Mouse (Mus musculus) heart, embryonic 10.5 days (tissue): ENCODE data around the gene Arrdc5. TPM values are rescaled to one million over a fixed set of nuclear protein-coding genes. Genes with fewer than 3 reads are reported as not detected.

Experiments
- DNase-seq: peaks from one replicate; pipeline ENCODE4 v3.0.0-alpha.2; 2017; ENCODE audit warnings: low spot score
- H3K27ac ChIP-seq: fragments of 300-500 bp; sonication (generic); 2 replicates; pipeline ENCODE4 v1.5.1; 2016; ENCODE audit warnings: mild to moderate bottlenecking
- H3K27me3 ChIP-seq: fragments of 300-500 bp; sonication (generic); 2 replicates; pipeline ENCODE4 v1.6.1; 2016; ENCODE audit warnings: mild to moderate bottlenecking; ENCODE audit not compliant: poor library complexity, insufficient read depth, severe bottlenecking
- H3K36me3 ChIP-seq: fragments of 300-500 bp; sonication (generic); 2 replicates; pipeline ENCODE4 v1.6.1; 2016; ENCODE audit warnings: mild to moderate bottlenecking, moderate library complexity
- H3K4me1 ChIP-seq: fragments of 300-500 bp; sonication (generic); 2 replicates; pipeline ENCODE4 v1.6.1; 2016; ENCODE audit warnings: mild to moderate bottlenecking
- H3K4me3 ChIP-seq: fragments of 300-500 bp; sonication (generic); 2 replicates; pipeline ENCODE4 v1.5.1; 2016; ENCODE audit warnings: mild to moderate bottlenecking, moderate library complexity
- H3K9me3 ChIP-seq: fragments of 300-500 bp; sonication (generic); 2 replicates; pipeline ENCODE4 v1.6.1; 2016; ENCODE audit warnings: mild to moderate bottlenecking, moderate library complexity
- WGBS: fragments of 180-500 bp; shearing (Covaris S2); methylation state at CpG from one replicate; pipeline ENCODE4 v1.1.7; 2016; 5-methylcytosine and 5-hydroxymethylcytosine counted together
- polyA plus RNA-seq: library from polyadenylated mRNA; unstranded; fragments of >200 nt; fragmentation: Nextera tagmentation; extraction: Ambion mirVana; gene quantifications from 2 replicates; pipeline ENCODE4 v1.2.1, GENCODE M21; 2016

The Arrdc5 gene
- polyA plus RNA-seq, 1 experiment from 2014 or later: not detected

- H3K9me3 ChIP-seq: no peaks in the 10 kb centered on the region
- H3K27me3 ChIP-seq: no peaks in the 10 kb centered on the region
- H3K4me1 ChIP-seq: peaks cover 42% of the 10 kb centered on the region
- WGBS: 4% methylated on average over 57 of the region's 67 CpGs
- H3K4me3 ChIP-seq: peak overlapping the region; percentile 93
- peak overlapping the region; percentile 97 for H3K27ac ChIP-seq
- peaks cover 19% of the 10 kb centered on the region for H3K36me3 ChIP-seq
- DNase-seq: no peak
These were observed 26.4 kb upstream of the Arrdc5 start for GRCm38 (mm10) chr17:56326153-56327147.

DNA sequence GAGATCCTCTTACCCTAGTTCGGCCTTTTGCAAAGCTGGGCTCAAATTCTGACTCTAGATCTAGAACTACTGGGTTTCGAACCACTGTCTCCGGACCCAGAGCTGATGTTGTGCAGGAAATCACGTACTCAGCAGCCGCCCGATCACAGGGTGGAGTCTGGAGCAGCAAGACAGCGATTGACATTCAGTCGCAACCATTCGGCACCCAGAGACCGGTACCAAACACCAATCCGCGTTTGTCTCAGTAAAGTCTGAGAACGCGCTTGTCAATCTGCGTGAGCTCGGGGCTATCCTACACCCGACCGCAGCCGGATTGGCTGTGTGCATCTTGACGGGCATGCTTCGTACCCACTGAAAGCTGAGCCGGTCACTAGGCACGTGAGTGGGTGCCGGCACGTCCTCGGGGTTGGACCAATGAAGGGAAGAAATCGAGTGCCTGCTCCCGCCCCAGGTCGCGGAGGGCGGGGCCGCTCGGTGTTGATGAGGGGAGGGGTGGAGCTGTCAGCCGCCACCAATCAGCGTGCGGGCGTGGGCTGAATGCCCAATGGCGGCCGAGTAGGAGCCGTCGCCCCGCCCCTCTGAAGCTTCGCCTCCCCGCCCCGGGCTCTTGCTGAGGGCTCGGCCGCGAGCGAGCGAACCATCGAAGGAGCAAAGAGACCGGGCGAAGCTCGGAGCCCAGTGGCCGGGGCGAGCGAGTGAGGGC, 25.5 kb upstream of the Arrdc5 start, which contains the start of gene Kdm4b:
Gene Kdm4b, plus strand, starts transcription at position 613 of the 703 bp plus-strand sequence.
- DNase-seq: peak; percentile 100
- Histone ChIP-seq H3K27me3 (no peaks in the 10 kb centered on the region), H3K4me3 (peak within 1 kb of the TSS; percentile 93), H3K9me3 (no peaks in the 10 kb centered on the region), H3K4me1 (peaks cover 35% of the 10 kb centered on the region), H3K27ac (peak within 1 kb of the TSS; percentile 97), H3K36me3 (peaks cover 27% of the 10 kb centered on the region)
- under 1% methylated on average over 55 of the region's 57 CpGs for WGBS

DNA sequence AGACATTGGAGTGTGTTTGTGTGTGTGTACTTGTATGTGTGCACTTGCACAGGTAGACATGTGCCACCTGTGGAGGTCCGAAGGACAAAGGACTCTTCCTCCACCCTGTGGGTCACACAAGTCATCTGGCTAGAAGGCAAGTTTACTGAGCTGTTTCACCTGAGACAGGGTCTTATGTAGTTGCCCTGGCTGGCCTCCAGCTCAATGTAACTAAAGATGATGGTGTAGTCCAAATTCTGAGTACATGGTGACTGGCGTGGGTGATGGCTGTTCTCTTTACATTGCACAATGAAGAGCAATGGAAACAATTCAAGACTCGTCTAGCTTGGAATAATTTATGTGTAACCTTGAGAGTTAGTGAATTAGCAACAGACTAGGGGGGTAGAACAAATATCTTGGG, 24.3 kb upstream of the Arrdc5 start:
- H3K27me3 ChIP-seq: no peaks in the 10 kb centered on the region
- no peak overlapping the region for H3K27ac ChIP-seq
- peaks cover 25% of the 10 kb centered on the region for H3K4me1 ChIP-seq
- H3K4me3 ChIP-seq: no peak overlapping the region
- 80% methylated on average over 3 of the region's 3 CpGs for WGBS
- H3K9me3 ChIP-seq: no peaks in the 10 kb centered on the region
- DNase-seq: no peak
- peaks cover 39% of the 10 kb centered on the region for H3K36me3 ChIP-seq

DNA sequence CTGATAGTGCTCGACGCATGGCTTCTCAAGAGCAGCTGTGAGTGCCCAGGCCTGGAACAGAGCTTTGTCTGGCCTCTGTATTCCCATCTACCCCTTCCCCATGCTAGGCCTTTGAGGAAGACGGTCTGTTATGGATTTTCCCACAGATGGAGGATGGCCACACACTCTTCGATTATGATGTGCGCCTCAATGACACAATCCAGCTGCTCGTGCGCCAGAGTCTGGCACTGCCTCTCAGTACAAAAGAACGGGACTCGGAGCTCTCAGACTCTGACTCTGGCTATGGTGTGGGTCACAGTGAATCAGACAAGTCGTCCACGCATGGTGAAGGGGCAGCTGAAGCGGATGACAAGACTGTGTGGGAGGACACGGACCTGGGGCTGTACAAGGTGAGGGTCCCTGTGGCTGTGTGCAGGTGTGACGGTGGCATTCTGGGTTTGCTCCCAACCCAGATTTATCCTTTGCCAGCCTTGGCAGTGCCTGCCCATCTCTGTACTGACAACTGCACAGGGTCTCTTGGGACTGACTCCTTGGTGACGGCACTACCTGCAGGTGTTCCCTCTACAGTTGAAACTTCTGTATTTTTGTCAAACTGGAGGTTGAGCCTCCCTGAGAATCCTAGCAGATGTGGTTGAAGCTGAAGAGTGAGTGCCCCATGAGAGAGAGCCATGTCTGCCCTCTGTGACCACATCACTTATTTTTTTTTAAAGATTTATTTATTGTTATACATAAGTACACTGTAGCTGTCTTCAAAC, 9.3 kb upstream of the Arrdc5 start:
- peaks cover 94% of the 10 kb centered on the region for H3K36me3 ChIP-seq
- no peak overlapping the region for H3K27ac ChIP-seq
- H3K4me3 ChIP-seq: no peak overlapping the region
- WGBS: 93% methylated on average over 15 of the region's 15 CpGs
- no peak for DNase-seq
- H3K27me3 ChIP-seq: no peaks in the 10 kb centered on the region
- H3K4me1 ChIP-seq: peaks cover 35% of the 10 kb centered on the region
- H3K9me3 ChIP-seq: no peaks in the 10 kb centered on the region

DNA sequence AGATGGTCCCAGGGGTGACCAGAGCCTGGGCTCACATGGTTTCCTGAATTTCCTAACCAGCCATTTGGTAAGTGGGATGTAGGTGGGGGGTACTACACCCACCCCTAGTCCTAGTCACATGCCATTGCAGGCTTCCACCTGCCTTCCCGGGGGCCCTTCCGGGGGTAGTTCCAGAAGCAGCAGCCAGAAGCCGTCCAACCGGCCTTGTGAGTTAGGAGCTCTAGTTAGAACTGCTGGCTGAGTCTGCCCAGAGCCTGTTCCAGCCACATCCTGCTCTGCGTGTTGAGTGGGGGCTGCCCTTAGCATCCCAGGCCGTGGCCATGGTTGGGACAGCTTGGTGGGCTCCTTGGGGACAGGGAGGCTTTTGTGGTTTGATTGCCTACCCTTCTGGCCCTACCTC, 8.0 kb upstream of the Arrdc5 start:
- WGBS: 85% methylated on average over 6 of the region's 6 CpGs

DNA sequence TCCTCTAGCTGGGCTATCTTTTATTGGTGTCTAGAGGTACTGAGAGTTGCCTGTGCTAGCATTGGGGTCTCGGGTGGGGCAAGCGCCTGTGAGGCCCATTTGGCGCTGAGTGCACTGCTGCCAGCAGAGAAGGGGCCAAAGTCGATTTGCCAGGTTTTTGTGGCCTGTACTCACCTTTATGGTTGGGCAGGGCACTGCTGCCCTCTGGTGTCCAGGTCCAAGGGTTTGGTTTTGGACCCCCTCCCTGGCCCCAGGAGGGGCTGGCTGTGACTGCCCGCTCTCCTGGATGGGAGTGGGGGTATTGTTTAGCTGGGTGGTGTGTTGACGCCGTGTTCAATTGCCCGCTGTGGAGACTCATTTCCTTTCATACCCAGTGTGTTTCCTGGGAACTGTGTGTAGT, 5.7 kb upstream of the Arrdc5 start:
- H3K36me3 ChIP-seq: peaks cover 59% of the 10 kb centered on the region
- no peaks in the 10 kb centered on the region for H3K27me3 ChIP-seq
- H3K4me3 ChIP-seq: peak overlapping the region; percentile 82
- H3K27ac ChIP-seq: peak overlapping the region; percentile 88; the same call in 1 of the 2 replicates
- 74% methylated on average over 8 of the region's 8 CpGs for WGBS
- no peak for DNase-seq
- H3K9me3 ChIP-seq: no peaks in the 10 kb centered on the region
- peaks cover 50% of the 10 kb centered on the region for H3K4me1 ChIP-seq

More for the DNA sequence above, 8.0 kb upstream of the Arrdc5 start:
- H3K27ac ChIP-seq: no peak overlapping the region
- no peaks in the 10 kb centered on the region for H3K27me3 ChIP-seq
- peaks cover 38% of the 10 kb centered on the region for H3K4me1 ChIP-seq
- no peaks in the 10 kb centered on the region for H3K9me3 ChIP-seq
- H3K36me3 ChIP-seq: peaks cover 81% of the 10 kb centered on the region
- no peak overlapping the region for H3K4me3 ChIP-seq
- DNase-seq: no peak

DNA sequence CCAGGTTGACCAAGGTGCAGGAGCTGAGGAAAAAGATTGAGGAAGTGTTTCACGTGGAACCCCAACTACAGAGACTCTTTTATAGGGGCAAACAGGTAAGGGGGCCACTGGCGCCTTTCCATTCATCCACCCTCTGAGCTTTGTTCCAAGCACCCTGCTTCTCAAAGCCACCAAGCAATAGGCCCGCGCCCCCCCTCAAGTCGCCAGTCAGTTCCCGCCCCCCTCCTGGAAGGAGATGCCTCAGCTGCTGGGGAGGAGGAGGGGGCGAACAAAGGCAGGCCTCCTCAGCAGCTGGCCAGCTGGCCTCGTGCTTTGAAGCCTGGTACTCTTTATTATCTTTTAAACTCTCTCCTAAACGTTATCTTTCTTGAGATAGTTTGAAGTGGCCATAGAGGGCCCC, 5.1 kb upstream of the Arrdc5 start:
- peaks cover 50% of the 10 kb centered on the region for H3K4me1 ChIP-seq
- H3K9me3 ChIP-seq: no peaks in the 10 kb centered on the region
- no peak for DNase-seq
- 38% methylated on average over 9 of the region's 9 CpGs for WGBS
- no peaks in the 10 kb centered on the region for H3K27me3 ChIP-seq
- H3K27ac ChIP-seq: peak overlapping the region; percentile 88
- peaks cover 52% of the 10 kb centered on the region for H3K36me3 ChIP-seq
- peak overlapping the region; percentile 82 for H3K4me3 ChIP-seq

DNA sequence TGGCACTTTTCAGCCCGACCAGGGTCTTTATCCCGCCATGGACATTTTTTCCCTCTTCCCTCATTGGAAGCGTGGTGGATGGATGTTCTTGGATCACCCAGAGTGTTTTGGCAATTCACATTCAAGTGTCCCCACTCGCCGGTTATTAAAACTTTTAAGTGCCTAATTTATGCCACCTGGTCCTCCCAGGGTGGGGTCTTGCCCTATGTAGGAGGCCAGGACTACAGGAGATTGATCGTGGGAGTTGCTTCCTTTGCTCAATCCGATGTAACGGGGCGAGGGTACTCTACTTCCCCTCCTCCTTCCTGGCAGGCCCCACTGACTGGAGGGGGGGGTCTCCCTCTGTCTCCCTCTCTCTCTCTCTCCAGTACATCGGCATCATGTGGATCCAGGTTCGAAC, 4.6 kb upstream of the Arrdc5 start:
- H3K36me3 ChIP-seq: peaks cover 48% of the 10 kb centered on the region
- peak overlapping the region; percentile 82 for H3K4me3 ChIP-seq
- H3K27me3 ChIP-seq: no peaks in the 10 kb centered on the region
- H3K4me1 ChIP-seq: peaks cover 50% of the 10 kb centered on the region
- 21% methylated on average over 11 of the region's 11 CpGs for WGBS
- no peaks in the 10 kb centered on the region for H3K9me3 ChIP-seq
- peak overlapping the region; percentile 88 for H3K27ac ChIP-seq
- DNase-seq: no peak

DNA sequence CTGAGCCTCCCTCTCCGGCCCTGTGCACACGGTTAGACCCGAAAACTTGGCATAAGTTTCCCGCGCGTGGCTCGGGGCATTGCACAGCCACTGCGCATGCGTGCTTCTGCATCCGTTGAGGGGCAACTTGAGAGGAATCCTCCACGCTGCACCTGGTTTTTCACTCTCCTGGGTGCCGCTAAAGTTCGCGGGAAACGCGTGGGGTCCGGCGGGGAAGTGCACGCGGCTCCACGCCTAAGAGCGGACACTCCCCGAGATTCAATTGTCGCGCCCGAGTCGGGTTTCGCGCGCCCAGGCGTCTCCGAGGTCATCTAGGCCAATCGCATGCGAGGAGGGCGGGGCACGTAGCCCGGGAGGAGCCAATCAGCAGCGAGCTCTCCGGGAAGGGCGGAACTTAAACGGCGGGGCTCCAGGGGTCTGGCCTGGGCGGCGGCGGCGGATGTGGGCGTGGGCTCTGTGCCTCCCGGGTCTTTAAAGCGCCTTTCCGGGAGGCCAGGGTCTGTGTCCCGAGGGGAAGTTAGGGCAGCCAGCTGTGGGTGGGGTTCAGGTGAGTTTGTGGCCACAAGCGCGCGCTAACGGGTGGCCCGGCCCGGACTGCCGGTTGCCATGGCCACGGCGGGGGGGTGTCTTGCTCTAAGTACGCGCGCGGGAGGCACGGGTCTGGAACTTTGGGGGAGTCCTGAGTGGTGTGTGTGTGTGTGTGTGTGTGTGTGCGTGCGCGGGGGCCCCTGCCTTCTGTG, 3.9 kb upstream of the Arrdc5 start:
- Histone ChIP-seq H3K4me3 (peak overlapping the region; percentile 82), H3K27ac (peak overlapping the region; percentile 88), H3K4me1 (peaks cover 50% of the 10 kb centered on the region), H3K9me3 (no peaks in the 10 kb centered on the region), H3K27me3 (no peaks in the 10 kb centered on the region), H3K36me3 (peaks cover 41% of the 10 kb centered on the region)
- WGBS: under 1% methylated on average over 68 of the region's 68 CpGs
- peak; percentile 99 for DNase-seq

- H3K36me3 ChIP-seq: peaks cover 34% of the 10 kb centered on the region
- H3K4me1 ChIP-seq: peaks cover 50% of the 10 kb centered on the region
- H3K27ac ChIP-seq: peak within 1 kb of the TSS; percentile 88
- DNase-seq: peak; percentile 98
- H3K27me3 ChIP-seq: no peaks in the 10 kb centered on the region
- under 1% methylated on average over 43 of the region's 43 CpGs for WGBS
- peak within 1 kb of the TSS; percentile 82 for H3K4me3 ChIP-seq
- H3K9me3 ChIP-seq: no peaks in the 10 kb centered on the region
These were observed 3.2 kb upstream of the Arrdc5 start, which contains the start of gene Uhrf1 for GRCm38 (mm10) chr17:56303160-56303846. Gene Uhrf1 (plus strand): TSS chr17:56303321.

- Histone ChIP-seq H3K36me3 (peaks cover 25% of the 10 kb centered on the region), H3K27ac (peak overlapping the region; percentile 88), H3K4me1 (peaks cover 43% of the 10 kb centered on the region), H3K9me3 (no peaks in the 10 kb centered on the region), H3K27me3 (no peaks in the 10 kb centered on the region), H3K4me3 (peak overlapping the region; percentile 82)
- WGBS: 32% methylated on average over 13 of the region's 13 CpGs
- DNase-seq: peak; percentile 91
These were observed 2.4 kb upstream of the Arrdc5 start for GRCm38 (mm10) chr17:56302363-56302996.
